Mouse (Mus musculus) adrenal gland (tissue): ENCODE measurements around the gene Adck2.

ENCODE experiments used
- intact Hi-C: fragments of 180-260 bp; cut with DNase I; formaldehyde crosslinking; loops from one replicate; pipeline ENCODE4 v1.15.1; 2025

The Adck2 gene

GRCm38 (mm10) chr6:39610207-39610606 is 36.5 kb downstream of the Adck2 start:
- intact Hi-C loops = loop anchor here (10.0 kb wide), 1 partner anchor 175 kb away; no protein-coding TSS in a partner anchor

- intact Hi-C loops = loop anchor here (10.0 kb wide), 1 partner anchor 174 kb away; no protein-coding TSS in a partner anchor
Measured at GRCm38 (mm10) chr6:39611296-39611695, 37.6 kb downstream of the Adck2 start.
